Mouse (Mus musculus) kidney, adult 2 months (tissue): ENCODE measurements at regions not wholly inside any gene's neighbourhood (a gene's known extent, or its start where the extent isn't known, plus 50 kb on each side); places are given as distances from the start of the nearest gene placed in this dataset.

ENCODE experiments used
- CTCF ChIP-seq: fragments of 200-500 bp; conservative IDR thresholded peaks from 2 replicates; pipeline ENCODE4 v1.5.1; 2011; ENCODE audit warnings: low read depth, mild to moderate bottlenecking, control low read depth, low read length, moderate library complexity, mixed read lengths; ENCODE audit not compliant: insufficient read depth, insufficient read length
- POLR2A ChIP-seq: fragments of 200-500 bp; IDR thresholded peaks from one replicate; pipeline ENCODE4 v1.6.1; 2011; ENCODE audit warnings: low read depth, low read length, control low read depth

- TF ChIP-seq CTCF (no peak), POLR2A (no peak)
Observed at GRCm38 (mm10) chr16:52742166-52742565, 288.3 kb upstream of the Alcam start.
